Mouse (Mus musculus) heart, embryonic 11.5 days (tissue): ENCODE measurements at regions not wholly inside any gene's neighbourhood (a gene's known extent, or its start where the extent isn't known, plus 50 kb on each side); places are given as distances from the start of the nearest gene placed in this dataset.

Source experiments
- ATAC-seq: fragments of 200-750 bp; cut with Nextera tagmentation; replicated peaks from 2 replicates; pipeline ENCODE4 v1.8.0; 2017; ENCODE audit warnings: moderate library complexity; ENCODE audit not compliant: insufficient number of reproducible peaks, low FRiP score, low TSS enrichment
- H3K27ac ChIP-seq: fragments of 300-500 bp; sonication (generic); 2 replicates; pipeline ENCODE4 v1.5.1; 2014; ENCODE audit warnings: mild to moderate bottlenecking, low read depth, low read length
- H3K27me3 ChIP-seq: fragments of 300-500 bp; sonication (generic); 2 replicates; pipeline ENCODE4 v1.6.1; 2014; ENCODE audit warnings: mild to moderate bottlenecking, low read length, mixed read lengths; ENCODE audit not compliant: control insufficient read depth, insufficient read depth
- H3K36me3 ChIP-seq: fragments of 300-500 bp; sonication (generic); 2 replicates; pipeline ENCODE4 v1.6.1; 2014; ENCODE audit warnings: mild to moderate bottlenecking, low read length, moderate library complexity, mixed read lengths; ENCODE audit not compliant: control insufficient read depth, insufficient read depth
- H3K4me1 ChIP-seq: fragments of 300-500 bp; sonication (generic); 2 replicates; pipeline ENCODE4 v1.6.1; 2014; ENCODE audit warnings: low read length; ENCODE audit not compliant: control insufficient read depth, insufficient read depth
- H3K4me2 ChIP-seq: fragments of 300-500 bp; sonication (generic); 2 replicates; pipeline ENCODE4 v1.6.1; 2014; ENCODE audit warnings: mild to moderate bottlenecking, moderate library complexity
- H3K4me3 ChIP-seq: fragments of 300-500 bp; sonication (generic); 2 replicates; pipeline ENCODE4 v1.5.1; 2014; ENCODE audit warnings: low read depth, low read length
- H3K9ac ChIP-seq: fragments of 300-500 bp; sonication (generic); 2 replicates; pipeline ENCODE4 v1.6.1; 2014; ENCODE audit warnings: mild to moderate bottlenecking, low read depth, low read length, moderate library complexity
- H3K9me3 ChIP-seq: fragments of 300-500 bp; sonication (generic); replicated peaks from 2 replicates; pipeline ENCODE4 v1.6.1; 2016; ENCODE audit warnings: low read length; ENCODE audit not compliant: control insufficient read depth
- WGBS: fragments of 180-500 bp; shearing (Covaris S2); extraction: QIAGEN DNeasy Blood & Tissue Kit; methylation state at CpG from one replicate; pipeline ENCODE4 v1.1.7; 2014; ENCODE audit not compliant: insufficient replicate concordance; 5-methylcytosine and 5-hydroxymethylcytosine counted together

GRCm38 (mm10) chr16:25597435-25597834, 86.1 kb upstream of the Trp63 start:
- no peaks in the 10 kb centered on the region for H3K9me3 ChIP-seq
- ATAC-seq, result no peak
- no peak overlapping the region for H3K4me2 ChIP-seq
- no peaks in the 10 kb centered on the region for H3K27me3 ChIP-seq
- no peaks in the 10 kb centered on the region for H3K36me3 ChIP-seq
- H3K4me1 ChIP-seq, result no peaks in the 10 kb centered on the region
- WGBS, result 58% methylated on average over 1 of the region's 1 CpGs
- no peak overlapping the region for H3K27ac ChIP-seq
- no peak overlapping the region for H3K4me3 ChIP-seq
- H3K9ac ChIP-seq, result no peak overlapping the region

DNA sequence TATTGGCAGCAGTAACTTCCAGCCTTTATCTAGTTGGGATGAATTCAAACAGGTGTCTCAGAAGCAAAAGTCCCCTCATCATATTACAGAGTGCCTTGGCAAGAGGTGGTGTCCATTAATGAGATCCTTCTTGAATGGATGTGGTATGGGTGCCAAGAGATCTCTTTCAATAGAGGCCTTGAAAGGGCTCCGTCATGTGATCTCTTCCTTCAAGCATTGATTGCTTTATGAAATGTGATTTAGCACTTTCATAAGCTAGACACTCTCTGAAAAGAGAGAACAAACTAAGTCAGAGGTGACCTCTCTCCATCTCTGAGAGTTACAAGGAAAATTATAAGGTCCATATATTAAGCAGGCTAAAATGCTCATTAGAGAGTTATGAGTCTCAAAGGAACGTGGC, 80.4 kb upstream of the Trp63 start:
- no peaks in the 10 kb centered on the region for H3K36me3 ChIP-seq
- no peaks in the 10 kb centered on the region for H3K27me3 ChIP-seq
- H3K4me1 ChIP-seq, result no peaks in the 10 kb centered on the region
- no peak overlapping the region for H3K4me3 ChIP-seq
- H3K4me2 ChIP-seq, result no peak overlapping the region
- no peaks in the 10 kb centered on the region for H3K9me3 ChIP-seq
- no peak for ATAC-seq
- no peak overlapping the region for H3K9ac ChIP-seq
- no peak overlapping the region for H3K27ac ChIP-seq
- WGBS, result 77% methylated on average over 2 of the region's 2 CpGs

DNA sequence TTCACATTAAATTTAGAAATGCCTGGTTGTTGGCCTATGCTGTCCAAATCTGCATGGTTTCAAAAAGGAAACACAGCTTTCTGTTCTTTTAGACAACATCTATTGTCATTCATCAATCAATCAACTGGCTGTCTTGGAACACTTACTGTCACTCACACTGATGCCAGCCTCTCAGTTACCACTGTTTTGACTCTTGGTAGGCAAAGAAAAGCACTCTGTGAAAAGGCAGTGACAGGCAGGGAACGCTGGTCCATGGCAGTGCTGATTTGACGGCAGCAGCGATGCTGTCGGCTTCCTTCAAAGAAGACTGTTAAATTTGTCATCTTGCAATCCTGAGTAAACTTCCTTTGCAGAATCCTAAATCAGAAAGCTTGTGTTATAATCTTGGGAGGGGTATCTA, 68.3 kb upstream of the Trp63 start:
- Histone ChIP-seq H3K27ac (no peak overlapping the region), H3K4me1 (no peaks in the 10 kb centered on the region), H3K36me3 (no peaks in the 10 kb centered on the region), H3K9ac (no peak overlapping the region), H3K4me2 (no peak overlapping the region), H3K4me3 (no peak overlapping the region), H3K9me3 (no peaks in the 10 kb centered on the region), H3K27me3 (no peaks in the 10 kb centered on the region)
- 57% methylated on average over 4 of the region's 4 CpGs for whole genome bisulfite sequencing
- ATAC-seq, result no peak

GRCm38 (mm10) chr16:25615646-25616045, 67.9 kb upstream of the Trp63 start:
- Histone ChIP-seq H3K27ac (no peak overlapping the region), H3K27me3 (no peaks in the 10 kb centered on the region), H3K36me3 (no peaks in the 10 kb centered on the region), H3K9me3 (no peaks in the 10 kb centered on the region), H3K9ac (no peak overlapping the region), H3K4me1 (no peaks in the 10 kb centered on the region), H3K4me2 (no peak overlapping the region), H3K4me3 (no peak overlapping the region)
- ATAC-seq, result no peak

- no peaks in the 10 kb centered on the region for H3K36me3 ChIP-seq
- 77% methylated on average over 4 of the region's 4 CpGs for WGBS
Measured at GRCm38 (mm10) chr16:25618898-25619297, 64.7 kb upstream of the Trp63 start.

DNA sequence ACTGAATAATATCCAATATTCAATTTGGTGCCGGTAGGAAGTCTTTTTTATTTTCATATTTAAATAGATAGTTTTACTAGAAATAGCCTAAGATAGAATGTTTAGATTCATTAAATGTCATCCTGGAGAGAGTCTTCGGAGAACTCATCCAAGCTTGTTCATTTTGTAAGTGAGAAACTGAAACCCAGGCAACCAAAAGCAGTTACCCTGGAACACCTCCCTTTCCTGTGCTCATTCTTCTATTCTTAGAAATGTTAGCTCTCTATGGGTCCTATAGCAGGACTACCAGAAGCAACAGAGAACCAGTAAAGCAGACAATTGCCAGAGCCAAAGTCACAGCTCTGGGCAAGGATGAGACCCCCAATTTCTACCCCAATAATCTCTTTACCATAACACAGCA, 60.9 kb upstream of the Trp63 start:
- Histone ChIP-seq H3K36me3 (no peaks in the 10 kb centered on the region), H3K9me3 (no peaks in the 10 kb centered on the region), H3K4me1 (no peaks in the 10 kb centered on the region), H3K4me2 (no peak overlapping the region), H3K27me3 (no peaks in the 10 kb centered on the region), H3K27ac (no peak overlapping the region), H3K4me3 (no peak overlapping the region), H3K9ac (no peak overlapping the region)
- 91% methylated on average over 2 of the region's 2 CpGs for WGBS
- ATAC-seq, result no peak

More at GRCm38 (mm10) chr16:25618898-25619297, 64.7 kb upstream of the Trp63 start:
- no peaks in the 10 kb centered on the region for H3K27me3 ChIP-seq
- no peak overlapping the region for H3K4me3 ChIP-seq
- no peak overlapping the region for H3K9ac ChIP-seq
- no peak overlapping the region for H3K4me2 ChIP-seq
- no peak for ATAC-seq
- no peaks in the 10 kb centered on the region for H3K9me3 ChIP-seq
- no peaks in the 10 kb centered on the region for H3K4me1 ChIP-seq
- H3K27ac ChIP-seq, result no peak overlapping the region

DNA sequence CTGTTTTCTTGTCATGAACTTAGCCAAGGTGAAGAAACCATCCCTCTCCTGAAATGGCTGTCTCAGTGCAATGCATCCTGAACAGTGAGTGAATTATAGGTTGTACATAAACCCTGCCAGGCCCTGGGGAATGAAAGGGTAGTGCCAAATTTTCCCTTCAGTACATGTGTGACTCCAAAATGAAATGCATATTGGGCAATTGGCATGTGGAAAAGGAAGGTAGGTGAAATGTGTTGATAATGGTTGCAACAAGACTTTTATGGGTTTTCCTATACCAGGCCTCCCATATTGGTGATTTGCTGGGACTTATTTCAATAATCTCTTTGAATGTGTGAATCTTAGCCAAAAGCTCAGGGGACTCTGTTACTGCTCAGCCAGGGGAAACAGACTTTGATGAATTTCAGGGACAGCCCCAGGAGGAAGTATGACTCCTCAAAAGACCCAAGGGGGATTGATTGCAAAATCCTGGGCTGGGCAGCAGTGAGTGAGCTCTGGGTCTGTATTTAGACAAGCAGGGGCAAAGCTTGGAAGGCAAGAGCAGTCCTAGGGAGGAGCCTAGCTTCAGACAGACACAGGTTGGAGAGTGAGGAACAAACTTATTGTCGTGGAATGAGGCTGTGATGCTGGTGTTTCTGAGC, 59.5 kb upstream of the Trp63 start:
- Histone ChIP-seq H3K4me2 (no peak overlapping the region), H3K27me3 (no peaks in the 10 kb centered on the region), H3K9ac (no peak overlapping the region), H3K4me3 (no peak overlapping the region), H3K36me3 (no peaks in the 10 kb centered on the region), H3K9me3 (no peaks in the 10 kb centered on the region), H3K27ac (no peak overlapping the region), H3K4me1 (no peaks in the 10 kb centered on the region)
- WGBS, result 84% methylated on average over 1 of the region's 1 CpGs
- no peak for ATAC-seq

GRCm38 (mm10) chr16:25629750-25630149, 53.8 kb upstream of the Trp63 start:
- WGBS, result 60% methylated on average over 3 of the region's 3 CpGs
- Histone ChIP-seq H3K27me3 (no peaks in the 10 kb centered on the region), H3K36me3 (no peaks in the 10 kb centered on the region), H3K27ac (no peak overlapping the region), H3K4me2 (no peak overlapping the region), H3K9ac (no peak overlapping the region), H3K4me3 (no peak overlapping the region), H3K4me1 (no peaks in the 10 kb centered on the region), H3K9me3 (no peaks in the 10 kb centered on the region)
- ATAC-seq, result no peak

DNA sequence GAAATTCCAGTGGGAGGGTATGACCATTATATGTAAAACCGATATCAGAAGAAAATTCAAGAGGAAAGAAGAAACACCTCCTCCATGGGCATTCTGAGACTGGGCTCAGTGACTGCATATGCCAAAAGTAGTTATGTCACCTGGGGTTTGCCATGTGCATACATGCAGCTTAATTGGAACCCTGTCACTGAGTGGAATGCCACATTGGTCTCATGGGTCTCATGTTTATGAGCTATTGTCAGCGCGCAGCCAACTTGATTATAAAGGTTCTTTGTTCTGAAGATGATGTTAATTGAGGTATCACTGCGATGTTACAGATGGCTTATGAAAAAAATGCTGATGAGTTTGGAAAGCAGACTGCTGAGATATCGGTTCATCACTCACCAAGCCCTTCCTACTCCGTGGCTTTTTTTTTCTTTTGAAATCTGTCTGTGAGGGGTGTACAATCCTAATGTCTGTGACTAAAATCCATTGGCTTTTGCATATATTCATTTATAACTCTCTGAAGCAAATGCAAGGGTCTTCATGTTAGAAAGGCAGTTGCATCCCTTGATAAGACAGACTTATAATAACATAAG, 52.3 kb upstream of the Trp63 start:
- no peak overlapping the region for H3K27ac ChIP-seq
- no peak overlapping the region for H3K4me3 ChIP-seq
- WGBS, result 85% methylated on average over 6 of the region's 6 CpGs
- no peaks in the 10 kb centered on the region for H3K27me3 ChIP-seq
- H3K4me1 ChIP-seq, result no peaks in the 10 kb centered on the region
- no peak overlapping the region for H3K4me2 ChIP-seq
- no peaks in the 10 kb centered on the region for H3K9me3 ChIP-seq
- no peak overlapping the region for H3K9ac ChIP-seq
- no peak for ATAC-seq
- no peaks in the 10 kb centered on the region for H3K36me3 ChIP-seq
